Mouse (Mus musculus): ENCODE measurements around the gene Drc1. TPM values are rescaled to one million over a fixed set of nuclear protein-coding genes. Genes with fewer than 3 reads are reported as not detected.

Drc1 gene
- 1.6 and 1.7 TPM in 2 replicates for polyA plus RNA-seq (2016; fragmentation: Nextera tagmentation; extraction: Ambion mirVana)

- Histone ChIP-seq H3K9me3 (replicated peaks) (peaks cover 10% of the 10 kb centered on the region; the same call in 1 of the 2 replicates), H3K4me3 (peak within 1 kb of the TSS; percentile 20), H3K36me3 (no peaks in the 10 kb centered on the region), H3K9ac (no peak within 1 kb of the TSS; the same call in 1 of the 2 replicates), H3K4me2 (peak within 1 kb of the TSS; percentile 41), H3K27me3 (replicated peaks) (peaks cover 27% of the 10 kb centered on the region), H3K27ac (no peak within 1 kb of the TSS), H3K4me1 (peaks cover 2% of the 10 kb centered on the region)
- WGBS (ENCODE audit: insufficient replicate concordance), result 13% methylated on average over 26 of the region's 26 CpGs
- no peak for ATAC-seq
These were observed at the start of gene Drc1 for GRCm38 (mm10) chr5:30281291-30281732. Gene Drc1, plus strand, starts transcription at chr5:30281388.

- peak overlapping the region; percentile 92 for H3K4me2 ChIP-seq
- 52% methylated on average over 16 of the region's 16 CpGs for WGBS (ENCODE audit: insufficient replicate concordance)
These were observed 49.3 kb upstream of the Drc1 start for GRCm38 (mm10) chr5:30231891-30232270.

GRCm38 (mm10) chr5:30232271-30232971 is 48.8 kb upstream of the Drc1 start, which contains the start of gene Selenoi:
Gene Selenoi, plus strand, starts transcription at chr5:30232581.
- peak; percentile 99 for ATAC-seq
- peaks cover 11% of the 10 kb centered on the region for H3K36me3 ChIP-seq
- H3K4me1 ChIP-seq, result peaks cover 52% of the 10 kb centered on the region

More at GRCm38 (mm10) chr5:30231891-30232270, 49.3 kb upstream of the Drc1 start:
- Histone ChIP-seq H3K27ac (peak overlapping the region; percentile 71), H3K4me1 (peaks cover 46% of the 10 kb centered on the region), H3K27me3 (replicated peaks) (no peaks in the 10 kb centered on the region), H3K4me3 (peak overlapping the region; percentile 86), H3K36me3 (peaks cover 11% of the 10 kb centered on the region), H3K9me3 (replicated peaks) (no peaks in the 10 kb centered on the region; the same call in 1 of the 2 replicates), H3K9ac (peak overlapping the region; percentile 70)
- ATAC-seq, result no peak

GRCm38 (mm10) chr5:30233042-30233441 is 48.1 kb upstream of the Drc1 start:
- H3K27me3 ChIP-seq (replicated peaks), result no peaks in the 10 kb centered on the region
- peak overlapping the region; percentile 91 for H3K9ac ChIP-seq
- WGBS (ENCODE audit: insufficient replicate concordance), result 3% methylated on average over 15 of the region's 15 CpGs
- H3K27ac ChIP-seq, result peak overlapping the region; percentile 93
- peaks cover 56% of the 10 kb centered on the region for H3K4me1 ChIP-seq
- no peaks in the 10 kb centered on the region; the same call in 1 of the 2 replicates for H3K9me3 ChIP-seq (replicated peaks)
- H3K36me3 ChIP-seq, result peaks cover 11% of the 10 kb centered on the region
- peak overlapping the region; percentile 92 for H3K4me2 ChIP-seq
- ATAC-seq, result no peak
- peak overlapping the region; percentile 86 for H3K4me3 ChIP-seq

More at GRCm38 (mm10) chr5:30232271-30232971, 48.8 kb upstream of the Drc1 start, which contains the start of gene Selenoi:
- Histone ChIP-seq H3K4me3 (peak within 1 kb of the TSS; percentile 86), H3K9ac (peak within 1 kb of the TSS; percentile 91), H3K9me3 (replicated peaks) (no peaks in the 10 kb centered on the region; the same call in 1 of the 2 replicates), H3K4me2 (peak within 1 kb of the TSS; percentile 92), H3K27me3 (replicated peaks) (no peaks in the 10 kb centered on the region), H3K27ac (peak within 1 kb of the TSS; percentile 93)
- 4% methylated on average over 71 of the region's 71 CpGs for WGBS (ENCODE audit: insufficient replicate concordance)

- peak overlapping the region; percentile 86 for H3K4me3 ChIP-seq
- ATAC-seq, result no peak
- peaks cover 18% of the 10 kb centered on the region for H3K36me3 ChIP-seq
- H3K27ac ChIP-seq, result peak overlapping the region; percentile 93
- H3K27me3 ChIP-seq (replicated peaks), result no peaks in the 10 kb centered on the region
- H3K9me3 ChIP-seq (replicated peaks), result no peaks in the 10 kb centered on the region; the same call in 1 of the 2 replicates
- peak overlapping the region; percentile 92 for H3K4me2 ChIP-seq
- H3K4me1 ChIP-seq, result peaks cover 65% of the 10 kb centered on the region
- WGBS (ENCODE audit: insufficient replicate concordance), result 8% methylated on average over 8 of the region's 8 CpGs
- peak overlapping the region; percentile 91 for H3K9ac ChIP-seq
These were observed 47.2 kb upstream of the Drc1 start for GRCm38 (mm10) chr5:30233979-30234378.

- Histone ChIP-seq H3K36me3 (peaks cover 10% of the 10 kb centered on the region; the same call in 1 of the 2 replicates), H3K4me3 (no peak overlapping the region), H3K4me2 (peak overlapping the region; percentile 92), H3K27me3 (replicated peaks) (no peaks in the 10 kb centered on the region), H3K4me1 (peaks cover 72% of the 10 kb centered on the region), H3K9me3 (replicated peaks) (no peaks in the 10 kb centered on the region), H3K9ac (no peak overlapping the region), H3K27ac (0 out of 2 replicates have a peak overlapping the region, but pooled peaks have one; percentile 93)
- 81% methylated on average over 2 of the region's 2 CpGs for WGBS (ENCODE audit: insufficient replicate concordance)
- no peak for ATAC-seq
These were observed 45.5 kb upstream of the Drc1 start for GRCm38 (mm10) chr5:30235641-30236126.

GRCm38 (mm10) chr5:30238533-30238932 is 42.7 kb upstream of the Drc1 start:
- Histone ChIP-seq H3K4me1 (peaks cover 82% of the 10 kb centered on the region), H3K4me2 (no peak overlapping the region), H3K27me3 (replicated peaks) (no peaks in the 10 kb centered on the region), H3K4me3 (no peak overlapping the region), H3K36me3 (peaks cover 7% of the 10 kb centered on the region; the same call in 1 of the 2 replicates), H3K27ac (no peak overlapping the region), H3K9ac (no peak overlapping the region), H3K9me3 (replicated peaks) (no peaks in the 10 kb centered on the region)
- no peak for ATAC-seq
- 86% methylated on average over 5 of the region's 5 CpGs for WGBS (ENCODE audit: insufficient replicate concordance)

- WGBS (ENCODE audit: insufficient replicate concordance), result 48% methylated on average over 7 of the region's 7 CpGs
- Histone ChIP-seq H3K27me3 (replicated peaks) (no peaks in the 10 kb centered on the region), H3K9me3 (replicated peaks) (no peaks in the 10 kb centered on the region), H3K4me1 (peaks cover 82% of the 10 kb centered on the region), H3K36me3 (peaks cover 7% of the 10 kb centered on the region; the same call in 1 of the 2 replicates), H3K27ac (peak overlapping the region; percentile 49), H3K9ac (no peak overlapping the region), H3K4me2 (no peak overlapping the region), H3K4me3 (no peak overlapping the region)
- peak; percentile 54 for ATAC-seq
These were observed 40.6 kb upstream of the Drc1 start for GRCm38 (mm10) chr5:30240552-30240951.

- Histone ChIP-seq H3K9ac (no peak overlapping the region), H3K4me1 (peaks cover 65% of the 10 kb centered on the region), H3K4me3 (no peak overlapping the region), H3K27me3 (replicated peaks) (no peaks in the 10 kb centered on the region), H3K27ac (no peak overlapping the region), H3K9me3 (replicated peaks) (no peaks in the 10 kb centered on the region), H3K4me2 (no peak overlapping the region), H3K36me3 (peaks cover 14% of the 10 kb centered on the region)
- no peak for ATAC-seq
- WGBS (ENCODE audit: insufficient replicate concordance), result 54% methylated on average over 1 of the region's 1 CpGs
These were observed 38.8 kb upstream of the Drc1 start for GRCm38 (mm10) chr5:30242410-30242809.

GRCm38 (mm10) chr5:30243741-30244140 is 37.4 kb upstream of the Drc1 start:
- Histone ChIP-seq H3K9me3 (replicated peaks) (no peaks in the 10 kb centered on the region), H3K27ac (no peak overlapping the region), H3K4me3 (no peak overlapping the region), H3K27me3 (replicated peaks) (no peaks in the 10 kb centered on the region), H3K36me3 (peaks cover 16% of the 10 kb centered on the region), H3K9ac (no peak overlapping the region), H3K4me1 (peaks cover 54% of the 10 kb centered on the region), H3K4me2 (peak overlapping the region; percentile 6; the same call in 1 of the 2 replicates)
- 36% methylated on average over 9 of the region's 9 CpGs for WGBS (ENCODE audit: insufficient replicate concordance)
- no peak for ATAC-seq

GRCm38 (mm10) chr5:30245861-30246416 is 35.2 kb upstream of the Drc1 start:
- 84% methylated on average over 9 of the region's 9 CpGs for WGBS (ENCODE audit: insufficient replicate concordance)
- no peak overlapping the region for H3K4me3 ChIP-seq
- ATAC-seq, result no peak

GRCm38 (mm10) chr5:30247666-30248065 is 33.5 kb upstream of the Drc1 start:
- no peak for ATAC-seq
- H3K27me3 ChIP-seq (replicated peaks), result no peaks in the 10 kb centered on the region
- peaks cover 28% of the 10 kb centered on the region for H3K4me1 ChIP-seq
- peaks cover 41% of the 10 kb centered on the region for H3K36me3 ChIP-seq
- H3K4me2 ChIP-seq, result no peak overlapping the region
- H3K9me3 ChIP-seq (replicated peaks), result no peaks in the 10 kb centered on the region
- no peak overlapping the region for H3K9ac ChIP-seq
- H3K4me3 ChIP-seq, result no peak overlapping the region
- WGBS (ENCODE audit: insufficient replicate concordance), result 94% methylated on average over 1 of the region's 1 CpGs
- H3K27ac ChIP-seq, result no peak overlapping the region

More at GRCm38 (mm10) chr5:30245861-30246416, 35.2 kb upstream of the Drc1 start:
- Histone ChIP-seq H3K9ac (no peak overlapping the region), H3K27ac (no peak overlapping the region), H3K4me2 (no peak overlapping the region), H3K27me3 (replicated peaks) (no peaks in the 10 kb centered on the region), H3K9me3 (replicated peaks) (no peaks in the 10 kb centered on the region), H3K4me1 (peaks cover 43% of the 10 kb centered on the region), H3K36me3 (peaks cover 29% of the 10 kb centered on the region)
